Mouse (Mus musculus): ENCODE results near the gene Cmtm8. TPM values are rescaled to one million over a fixed set of nuclear protein-coding genes. Genes with fewer than 3 reads are reported as not detected.
A peak's percentile ranks its signal among the peaks of the same experiment; 100 is the strongest.

Gene Cmtm8
- total RNA-seq, 1 experiment = 1.8 TPM

GRCm38 (mm10) chr9:114805151-114805671 is 38.7 kb downstream of the Cmtm8 start:
- Histone ChIP-seq H3K4me1 (ENCODE audit: control insufficient read depth in 2 of 2, insufficient read depth in 2 of 2, low read length in 2 of 2, poor library complexity in 1 of 2) (peaks cover 2% of the 10 kb centered on the region in 2 experiments; a peak in 2 of 4 replicates), H3K4me3 (ENCODE audit: insufficient read depth in 1 of 2, low read depth in 1 of 2, low read length in 2 of 2, poor library complexity in 1 of 2, severe bottlenecking in 1 of 2) (no peak overlapping the region), H3K27ac (ENCODE audit: insufficient read depth, low read depth, low read length, poor library complexity, severe bottlenecking) (no peak overlapping the region), H3K9me3 (ENCODE audit: control insufficient read depth, insufficient read depth, low read depth, low read length) (no peaks in the 10 kb centered on the region), H3K9ac (ENCODE audit: insufficient read depth, low read depth, low read length, poor library complexity, severe bottlenecking) (no peak overlapping the region), H3K36me3 (ENCODE audit: control insufficient read depth, insufficient read depth, low read length, poor library complexity, severe bottlenecking) (no peaks in the 10 kb centered on the region)
- TF ChIP-seq ZC3H11A (IDR thresholded peaks at IDR 0.05; ENCODE audit: borderline replicate concordance, low read depth, low read length) = no peak
- TF ChIP-seq HCFC1 (IDR thresholded peaks at IDR 0.05; ENCODE audit: borderline replicate concordance, insufficient read depth, low read length) = no peak
- TF ChIP-seq CHD2 (IDR thresholded peaks at IDR 0.05; ENCODE audit: low read depth, low read length) = no peak
- no peak for TF ChIP-seq MAFK (IDR thresholded peaks at IDR 0.05; ENCODE audit: insufficient read depth, low read depth, low read length)
- TF ChIP-seq ZNF384 (IDR thresholded peaks at IDR 0.05; ENCODE audit: low read depth, low read length) = no peak
- in situ Hi-C loops (cut with MboI; ENCODE audit: low sequenced_read_pairs in 2 of 2, unreplicated experiment in 2 of 2) = no loop called here
- DNase-seq (ENCODE audit: low read depth, low spot score) = no peak

- Histone ChIP-seq H3K9ac (ENCODE audit: insufficient read depth, low read depth, low read length, poor library complexity, severe bottlenecking) (no peak overlapping the region), H3K4me1 (ENCODE audit: control insufficient read depth in 2 of 2, insufficient read depth in 2 of 2, low read length in 2 of 2, poor library complexity in 1 of 2) (peaks cover 2 to 4% of the 10 kb centered on the region in 2 experiments; a peak in 2 of 4 replicates), H3K4me3 (ENCODE audit: insufficient read depth in 1 of 2, low read depth in 1 of 2, low read length in 2 of 2, poor library complexity in 1 of 2, severe bottlenecking in 1 of 2) (no peak overlapping the region), H3K9me3 (ENCODE audit: control insufficient read depth, insufficient read depth, low read depth, low read length) (no peaks in the 10 kb centered on the region), H3K27ac (ENCODE audit: insufficient read depth, low read depth, low read length, poor library complexity, severe bottlenecking) (no peak overlapping the region), H3K36me3 (ENCODE audit: control insufficient read depth, insufficient read depth, low read length, poor library complexity, severe bottlenecking) (no peaks in the 10 kb centered on the region)
- TF ChIP-seq MAFK (IDR thresholded peaks at IDR 0.05; ENCODE audit: insufficient read depth, low read depth, low read length) = no peak
- TF ChIP-seq HCFC1 (IDR thresholded peaks at IDR 0.05; ENCODE audit: borderline replicate concordance, insufficient read depth, low read length) = no peak
- TF ChIP-seq CHD2 (IDR thresholded peaks at IDR 0.05; ENCODE audit: low read depth, low read length) = no peak
- TF ChIP-seq ZC3H11A (IDR thresholded peaks at IDR 0.05; ENCODE audit: borderline replicate concordance, low read depth, low read length) = no peak
- TF ChIP-seq ZNF384 (IDR thresholded peaks at IDR 0.05; ENCODE audit: low read depth, low read length) = no peak
- in situ Hi-C loops (cut with MboI; ENCODE audit: low sequenced_read_pairs in 2 of 2, unreplicated experiment in 2 of 2) = no loop called here
- DNase-seq (ENCODE audit: low read depth, low spot score) = no peak
Observed at GRCm38 (mm10) chr9:114802191-114802590, 41.8 kb downstream of the Cmtm8 start.

GRCm38 (mm10) chr9:114801301-114801700 is 42.7 kb downstream of the Cmtm8 start:
- in situ Hi-C loops (cut with MboI; ENCODE audit: low sequenced_read_pairs in 2 of 2, unreplicated experiment in 2 of 2) = no loop called here
- no peak for DNase-seq (ENCODE audit: low read depth, low spot score)
- H3K9me3 ChIP-seq (ENCODE audit: control insufficient read depth, insufficient read depth, low read depth, low read length) = no peaks in the 10 kb centered on the region
- peaks cover 2 to 4% of the 10 kb centered on the region in 2 experiments; a peak in 2 of 4 replicates for H3K4me1 ChIP-seq (ENCODE audit: control insufficient read depth in 2 of 2, insufficient read depth in 2 of 2, low read length in 2 of 2, poor library complexity in 1 of 2)
- H3K4me3 ChIP-seq (ENCODE audit: insufficient read depth in 1 of 2, low read depth in 1 of 2, low read length in 2 of 2, poor library complexity in 1 of 2, severe bottlenecking in 1 of 2) = peak overlapping the region; percentile 9 to 34; a peak in 1 of 4 replicates
- peak overlapping the region; percentile 26; the same call in 1 of the 2 replicates for H3K9ac ChIP-seq (ENCODE audit: insufficient read depth, low read depth, low read length, poor library complexity, severe bottlenecking)
- H3K27ac ChIP-seq (ENCODE audit: insufficient read depth, low read depth, low read length, poor library complexity, severe bottlenecking) = no peak overlapping the region
- TF ChIP-seq HCFC1 (IDR thresholded peaks at IDR 0.05; ENCODE audit: borderline replicate concordance, insufficient read depth, low read length) (no peak), CHD2 (IDR thresholded peaks at IDR 0.05; ENCODE audit: low read depth, low read length) (no peak), ZNF384 (IDR thresholded peaks at IDR 0.05; ENCODE audit: low read depth, low read length) (no peak), ZC3H11A (IDR thresholded peaks at IDR 0.05; ENCODE audit: borderline replicate concordance, low read depth, low read length) (no peak), MAFK (IDR thresholded peaks at IDR 0.05; ENCODE audit: insufficient read depth, low read depth, low read length) (no peak)
- no peaks in the 10 kb centered on the region for H3K36me3 ChIP-seq (ENCODE audit: control insufficient read depth, insufficient read depth, low read length, poor library complexity, severe bottlenecking)

DNA sequence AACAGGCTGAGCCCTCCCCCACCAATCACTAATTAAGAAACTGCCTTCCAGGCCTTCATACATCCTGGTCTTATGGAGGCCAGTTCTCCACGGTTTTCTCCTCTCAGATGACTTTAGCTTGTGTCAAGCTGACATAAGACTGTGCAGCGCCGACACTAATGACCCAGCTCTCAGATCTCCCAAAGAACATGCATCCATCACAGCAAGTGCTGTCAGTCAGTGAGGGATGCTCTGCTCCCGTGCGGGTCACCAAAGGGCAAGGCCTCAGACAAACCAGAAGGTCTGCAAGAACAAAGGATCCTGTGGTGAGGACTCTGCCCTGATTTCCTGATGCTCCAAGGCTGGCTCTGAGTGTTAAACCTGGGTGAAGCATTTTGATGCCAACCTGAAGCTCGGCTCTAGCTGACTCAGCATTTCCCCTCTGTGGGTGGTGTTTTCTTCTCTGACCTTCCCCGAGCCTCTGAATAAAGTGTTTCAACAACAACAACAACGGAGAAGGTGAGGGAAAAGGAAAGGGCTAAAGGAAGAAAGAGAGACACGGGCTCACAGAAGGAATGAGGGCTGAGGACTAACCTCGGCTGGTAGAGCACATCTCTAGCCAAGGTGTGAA is 44.4 kb downstream of the Cmtm8 start:
- in situ Hi-C loops (cut with MboI; ENCODE audit: low sequenced_read_pairs in 2 of 2, unreplicated experiment in 2 of 2) = no loop called here
- no peak for DNase-seq (ENCODE audit: low read depth, low spot score)
- no peak overlapping the region for H3K4me3 ChIP-seq (ENCODE audit: insufficient read depth in 1 of 2, low read depth in 1 of 2, low read length in 2 of 2, poor library complexity in 1 of 2, severe bottlenecking in 1 of 2)
- TF ChIP-seq ZNF384 (IDR thresholded peaks at IDR 0.05; ENCODE audit: low read depth, low read length) = no peak
- TF ChIP-seq ZC3H11A (IDR thresholded peaks at IDR 0.05; ENCODE audit: borderline replicate concordance, low read depth, low read length) = no peak
- TF ChIP-seq CHD2 (IDR thresholded peaks at IDR 0.05; ENCODE audit: low read depth, low read length) = no peak
- TF ChIP-seq MAFK (IDR thresholded peaks at IDR 0.05; ENCODE audit: insufficient read depth, low read depth, low read length) = peak; percentile 85
- peaks cover 2 to 4% of the 10 kb centered on the region in 2 experiments; a peak in 2 of 4 replicates for H3K4me1 ChIP-seq (ENCODE audit: control insufficient read depth in 2 of 2, insufficient read depth in 2 of 2, low read length in 2 of 2, poor library complexity in 1 of 2)
- H3K36me3 ChIP-seq (ENCODE audit: control insufficient read depth, insufficient read depth, low read length, poor library complexity, severe bottlenecking) = no peaks in the 10 kb centered on the region
- no peaks in the 10 kb centered on the region for H3K9me3 ChIP-seq (ENCODE audit: control insufficient read depth, insufficient read depth, low read depth, low read length)
- no peak overlapping the region for H3K9ac ChIP-seq (ENCODE audit: insufficient read depth, low read depth, low read length, poor library complexity, severe bottlenecking)
- H3K27ac ChIP-seq (ENCODE audit: insufficient read depth, low read depth, low read length, poor library complexity, severe bottlenecking) = no peak overlapping the region

All from ES-E14 (cell line).